Mouse (Mus musculus): ENCODE data around the gene Ccer1.
A peak's percentile ranks its signal among the peaks of the same experiment; 100 is the strongest.
"Not testable (repeated sequence)": the region's sequence is repeated elsewhere in the genome, so short reads cannot be mapped to it uniquely, and the experiment has no call there.

The Ccer1 gene

DNA sequence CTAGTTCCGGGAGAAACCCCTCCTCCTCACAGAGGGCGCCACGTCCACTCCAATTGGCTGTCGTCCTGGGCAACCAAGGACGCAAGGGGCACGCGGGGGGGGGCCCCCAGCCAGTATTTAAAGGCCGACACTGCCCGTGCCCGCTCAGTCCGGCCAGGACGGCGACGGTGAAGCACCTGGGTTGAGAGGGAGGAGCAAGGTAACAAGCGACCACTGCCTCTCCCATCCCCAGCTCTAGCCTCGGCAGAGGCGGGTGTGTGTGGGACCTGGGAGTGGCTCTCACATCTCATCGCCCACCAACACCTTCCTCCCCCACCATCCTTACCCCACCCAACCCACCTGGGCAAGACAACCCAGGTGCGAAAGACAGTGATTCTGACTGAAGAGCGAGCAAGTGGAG lies at the start of gene Ccer1:
Gene Ccer1 (plus strand): TSS at position 147 of the 400 bp plus-strand sequence.
- no peak for DNase-seq (ENCODE audit: low spot score in 2 of 2)

DNA sequence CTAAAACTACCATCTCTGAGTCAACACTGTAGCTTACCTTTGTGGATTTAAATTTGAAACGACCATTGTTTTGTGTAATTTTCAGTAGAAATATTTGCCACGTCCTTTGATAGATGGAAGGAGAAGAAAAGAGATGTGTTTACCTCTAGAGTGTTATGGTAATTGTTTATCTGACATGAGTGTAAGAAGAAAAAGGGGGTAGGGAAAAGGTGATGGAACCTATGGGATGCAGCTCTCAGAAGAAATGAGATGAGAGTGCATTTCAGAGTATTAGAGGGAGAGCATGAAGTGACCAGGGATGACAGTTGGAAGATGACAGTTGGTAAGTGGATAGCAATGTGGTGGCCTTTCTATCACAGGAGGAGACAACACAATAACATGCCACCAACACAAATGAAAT lies 49.1 kb upstream of the Ccer1 start, which contains the start of gene Epyc:
Gene Epyc (plus strand): TSS at position 301 of the 400 bp plus-strand sequence.
- no peak for DNase-seq (ENCODE audit: low spot score in 2 of 2)

GRCm38 (mm10) chr10:97650334-97650733 lies 42.5 kb upstream of the Ccer1 start:
- no peak for DNase-seq (ENCODE audit: low spot score in 2 of 2)

GRCm38 (mm10) chr10:97659489-97659888 lies 33.4 kb upstream of the Ccer1 start:
- DNase-seq (ENCODE audit: low spot score in 2 of 2): no peak

DNA sequence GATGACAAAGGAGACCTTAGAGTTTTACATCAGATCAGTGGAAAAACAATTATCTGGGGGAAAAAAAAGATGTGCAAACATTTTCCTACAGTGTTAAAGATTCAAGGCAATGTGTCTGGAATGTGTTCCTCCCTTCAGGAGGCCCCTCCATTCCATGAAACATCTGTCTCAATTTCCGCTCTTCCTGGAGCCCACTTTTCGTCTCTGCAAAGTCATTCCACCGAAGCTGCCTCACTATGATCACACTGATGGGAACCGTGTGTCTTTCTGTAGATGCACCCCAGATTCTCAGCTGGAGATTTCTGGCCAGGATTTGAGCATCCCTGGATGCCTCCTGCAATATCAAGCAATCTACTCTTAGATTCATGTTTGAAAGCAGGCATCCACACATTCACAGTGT lies 24.2 kb upstream of the Ccer1 start:
- DNase-seq (ENCODE audit: low spot score in 2 of 2): no peak

GRCm38 (mm10) chr10:97670202-97670601 lies 22.7 kb upstream of the Ccer1 start:
- DNase-seq (ENCODE audit: low spot score in 2 of 2): no peak

DNA sequence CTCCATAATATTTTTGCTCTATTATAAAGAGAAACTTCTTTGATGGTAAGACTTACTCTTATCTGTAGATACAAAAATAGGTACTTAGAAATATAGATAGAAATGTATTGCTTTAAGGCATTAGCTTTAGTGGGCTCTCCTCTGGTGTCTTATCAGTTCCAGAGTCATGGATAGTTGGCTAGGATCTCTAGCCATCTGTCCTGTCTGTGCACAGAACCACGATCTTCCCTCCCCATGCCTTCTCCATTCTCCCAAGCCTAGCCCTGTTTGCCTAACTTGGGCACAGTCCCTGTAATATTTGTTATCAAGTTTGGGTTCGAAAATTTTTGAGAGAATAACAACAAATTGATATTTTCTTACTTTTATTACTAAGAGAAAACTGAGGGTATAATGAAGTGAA lies 19.6 kb upstream of the Ccer1 start:
- no peak for DNase-seq (ENCODE audit: low spot score in 2 of 2)

DNA sequence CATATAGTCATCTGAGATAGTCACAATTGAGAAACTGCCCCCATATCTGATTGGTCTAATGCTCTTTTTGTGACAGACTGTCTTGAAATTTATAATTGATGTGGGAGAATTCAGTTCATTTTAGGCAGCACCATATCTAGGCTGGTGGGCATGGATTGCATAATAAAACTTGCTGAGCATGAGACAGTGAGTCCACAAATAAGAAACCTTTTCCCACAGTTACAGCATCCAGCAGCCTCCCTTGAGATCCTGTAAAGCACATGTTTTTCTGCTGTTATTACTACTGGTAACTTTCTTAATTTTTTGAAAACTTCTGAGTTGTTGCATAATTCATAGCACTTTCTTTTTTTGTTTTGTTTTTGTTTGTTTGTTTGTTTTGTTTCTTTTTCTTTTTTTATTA lies 9.9 kb upstream of the Ccer1 start:
- no peak for DNase-seq (ENCODE audit: low spot score in 2 of 2)

- no peak for DNase-seq (ENCODE audit: low spot score in 2 of 2)
These were observed 5.7 kb upstream of the Ccer1 start for GRCm38 (mm10) chr10:97687198-97687597.

DNA sequence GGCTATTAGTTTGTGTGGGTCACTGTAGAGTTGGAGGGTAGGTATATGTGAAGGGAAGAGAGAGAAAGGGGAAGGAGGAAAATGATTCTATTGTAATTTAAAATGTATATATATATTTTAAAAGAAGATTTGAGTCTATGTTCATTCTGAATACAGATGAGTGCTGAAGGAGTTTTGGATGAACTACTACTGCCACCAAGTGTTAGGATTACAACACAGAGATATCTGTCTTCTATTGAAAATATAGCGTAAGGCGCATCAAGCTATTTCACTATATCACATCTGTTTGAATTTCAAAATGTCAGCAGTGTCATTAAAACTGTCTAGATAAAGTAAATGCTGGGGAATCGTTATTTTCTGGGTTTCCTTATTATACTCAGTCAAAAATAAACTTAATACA lies 3.4 kb upstream of the Ccer1 start:
- DNase-seq (ENCODE audit: low spot score in 2 of 2): no peak

GRCm38 (mm10) chr10:97693398-97694135 lies 708 bp downstream of the Ccer1 start:
- DNase-seq (ENCODE audit: low spot score in 2 of 2): no peak

- DNase-seq (ENCODE audit: low spot score in 2 of 2): no peak
These were observed 9.5 kb downstream of the Ccer1 start for GRCm38 (mm10) chr10:97702321-97702720.

- peak in 1 of 2 experiments; percentile 19 for DNase-seq (ENCODE audit: low spot score in 2 of 2)
These were observed 11.7 kb downstream of the Ccer1 start for GRCm38 (mm10) chr10:97704562-97704961.

DNA sequence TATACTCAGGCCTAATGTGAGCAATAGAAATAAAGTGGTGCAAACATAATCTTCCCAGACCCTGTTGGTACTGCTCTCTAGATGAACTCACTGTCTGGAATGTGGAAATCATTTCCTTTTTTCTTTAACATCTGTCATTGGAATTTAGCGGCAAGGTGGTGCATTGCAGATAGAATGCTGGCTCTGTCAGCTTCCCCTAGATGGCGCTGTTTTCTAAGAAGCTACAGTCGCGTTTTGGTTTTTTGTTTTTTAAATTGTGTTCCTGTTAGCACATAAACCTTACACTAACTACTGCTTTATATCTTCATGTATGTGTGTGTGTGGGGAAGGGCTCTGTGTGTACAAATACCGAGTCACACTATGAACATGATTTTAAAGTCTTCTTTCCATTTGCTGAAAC lies 19.8 kb downstream of the Ccer1 start:
- peak in 1 of 2 experiments; percentile 14 for DNase-seq (ENCODE audit: low spot score in 2 of 2)

- DNase-seq (ENCODE audit: low spot score in 2 of 2): no peak
These were observed 21.7 kb downstream of the Ccer1 start for GRCm38 (mm10) chr10:97714584-97714983.

DNA sequence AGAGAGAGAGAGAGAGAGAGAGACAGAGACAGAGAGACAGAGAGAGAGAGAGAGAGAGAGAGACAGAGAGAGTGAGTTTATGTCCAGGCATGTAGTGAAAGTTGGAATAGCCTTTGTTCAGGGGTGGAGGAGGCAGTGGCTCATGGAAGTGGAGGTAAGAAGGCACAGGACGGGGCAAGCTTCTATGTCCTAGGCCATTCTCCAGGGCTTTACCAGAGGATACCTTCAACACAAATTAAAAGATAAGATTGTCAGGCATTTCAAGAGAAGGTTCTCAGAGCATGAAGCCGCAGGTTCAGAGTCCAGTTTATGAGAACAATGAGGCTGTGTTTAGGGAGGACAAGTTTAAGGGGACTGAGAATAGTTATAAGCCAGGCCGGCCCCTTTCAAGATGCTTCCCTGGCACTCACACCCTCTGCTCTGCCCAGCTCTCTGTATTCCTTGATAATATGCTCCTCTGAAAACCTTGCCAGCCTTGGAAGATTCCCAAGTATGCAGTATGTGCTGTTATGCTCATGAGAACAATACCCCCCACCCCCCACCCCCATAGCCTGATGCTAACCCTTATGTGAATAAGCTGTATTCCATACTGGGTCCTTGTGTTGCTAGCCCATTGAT lies 22.5 kb downstream of the Ccer1 start:
- DNase-seq (ENCODE audit: low spot score in 2 of 2): no peak

DNA sequence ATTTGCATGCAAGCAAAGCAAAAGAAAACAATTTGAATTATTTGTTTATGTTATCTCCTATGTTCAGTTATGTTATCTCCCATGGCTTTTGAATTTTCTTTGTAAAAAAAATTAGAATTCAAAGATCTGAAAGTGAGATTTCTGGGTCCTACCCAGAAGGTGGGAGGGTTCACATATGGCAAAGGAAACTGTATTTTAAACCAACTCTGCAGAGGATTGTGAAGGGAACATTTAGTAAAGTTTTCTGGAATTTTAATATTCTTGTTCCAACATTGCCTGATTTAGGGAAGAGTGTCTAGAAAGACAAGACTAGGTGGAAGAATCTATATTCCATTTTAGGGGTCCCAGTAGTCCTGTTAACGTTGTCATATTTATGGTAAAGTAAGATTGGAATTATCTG lies 24.4 kb downstream of the Ccer1 start:
- no peak for DNase-seq (ENCODE audit: low spot score in 2 of 2)

GRCm38 (mm10) chr10:97718021-97718420 lies 25.2 kb downstream of the Ccer1 start:
- no peak for DNase-seq (ENCODE audit: low spot score in 2 of 2)

DNA sequence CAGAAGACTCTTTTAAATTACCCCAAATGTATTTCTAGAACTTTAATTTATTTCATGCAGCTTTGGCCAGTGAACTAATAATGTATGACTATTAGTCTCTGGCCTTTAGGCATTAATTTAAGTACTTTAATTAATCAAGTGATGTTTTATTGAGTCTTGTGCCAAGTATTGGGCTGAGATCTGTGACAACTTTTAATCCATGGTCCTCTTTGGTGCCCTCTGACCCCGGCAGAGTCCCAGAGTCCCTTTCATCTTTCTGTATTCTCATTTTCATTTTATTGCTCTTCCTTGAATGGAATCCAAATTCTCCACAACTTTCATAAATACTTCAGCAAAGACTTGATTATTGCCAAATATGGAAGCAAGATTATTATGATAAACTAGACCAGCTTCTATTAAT lies 27.8 kb downstream of the Ccer1 start:
- DNase-seq (ENCODE audit: low spot score in 2 of 2): no peak

GRCm38 (mm10) chr10:97722709-97723108 lies 29.9 kb downstream of the Ccer1 start:
- no peak for DNase-seq (ENCODE audit: low spot score in 2 of 2)

- DNase-seq (ENCODE audit: low spot score in 2 of 2): no peak
These were observed 33.1 kb downstream of the Ccer1 start for GRCm38 (mm10) chr10:97725929-97726328.

DNA sequence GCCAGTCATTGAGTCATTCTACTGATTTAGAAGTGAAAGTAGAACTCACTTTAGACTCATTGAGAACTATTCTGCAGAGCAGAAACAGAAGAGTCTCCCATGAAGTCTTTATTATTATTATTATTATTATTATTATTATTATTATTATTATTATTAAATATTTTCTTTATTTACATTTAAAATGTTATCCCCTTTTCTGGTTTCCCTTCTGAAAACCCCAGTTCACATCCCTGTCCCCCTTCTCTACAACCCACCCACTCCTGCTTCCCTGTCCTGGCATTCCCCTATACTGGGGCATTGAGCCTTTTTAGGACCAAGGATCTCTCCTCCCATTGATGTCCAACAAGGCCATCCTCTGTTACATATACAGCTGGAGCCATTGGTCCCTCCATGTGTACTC lies 33.8 kb downstream of the Ccer1 start, which contains the start of gene C030005K15Rik:
Gene C030005K15Rik (minus strand): TSS at position 101 of the 400 bp plus-strand sequence.
- DNase-seq (ENCODE audit: low spot score in 2 of 2): not testable (repeated sequence)
